Mouse (Mus musculus) hindbrain, embryonic 12.5 days (tissue): Measurements from ENCODE around the gene Ccl17. TPM values are rescaled to one million over a fixed set of nuclear protein-coding genes. Genes with fewer than 3 reads are reported as not detected.

Source experiments
- ATAC-seq: fragments of 200-750 bp; cut with Nextera tagmentation; 2 replicates; pipeline ENCODE4 v1.8.0; 2017; ENCODE audit warnings: moderate TSS enrichment; ENCODE audit not compliant: low FRiP score
- H3K27ac ChIP-seq: fragments of 300-500 bp; sonication (generic); 2 replicates; pipeline ENCODE4 v1.5.1; 2016; ENCODE audit warnings: mild to moderate bottlenecking
- H3K27me3 ChIP-seq: fragments of 300-500 bp; sonication (generic); 2 replicates; pipeline ENCODE4 v1.6.1; 2016; ENCODE audit warnings: mild to moderate bottlenecking
- H3K36me3 ChIP-seq: fragments of 300-500 bp; sonication (generic); 2 replicates; pipeline ENCODE4 v1.6.1; 2016; ENCODE audit warnings: mild to moderate bottlenecking
- H3K4me1 ChIP-seq: fragments of 300-500 bp; sonication (generic); 2 replicates; pipeline ENCODE4 v1.6.1; 2016
- H3K4me2 ChIP-seq: fragments of 300-500 bp; sonication (generic); replicated peaks from 2 replicates; pipeline ENCODE4 v1.6.1; 2016; ENCODE audit warnings: mild to moderate bottlenecking
- H3K4me3 ChIP-seq: fragments of 300-500 bp; sonication (generic); 2 replicates; pipeline ENCODE4 v1.5.1; 2016; ENCODE audit warnings: mild to moderate bottlenecking
- H3K9ac ChIP-seq: fragments of 300-500 bp; sonication (generic); 2 replicates; pipeline ENCODE4 v1.6.1; 2016; ENCODE audit warnings: mild to moderate bottlenecking, moderate library complexity
- H3K9me3 ChIP-seq: fragments of 300-500 bp; sonication (generic); replicated peaks from 2 replicates; pipeline ENCODE4 v1.6.1; 2016; ENCODE audit warnings: mild to moderate bottlenecking
- WGBS: fragments of 180-500 bp; shearing (Covaris S2); methylation state at CpG from one replicate; pipeline ENCODE4 v1.1.7; 2016; 5-methylcytosine and 5-hydroxymethylcytosine counted together
- polyA plus RNA-seq: library from polyadenylated mRNA; unstranded; fragments of >200 nt; fragmentation: Nextera tagmentation; extraction: Ambion mirVana; gene quantifications from 2 replicates; pipeline ENCODE4 v1.2.1, GENCODE M21; 2016

Gene Ccl17
- polyA plus RNA-seq, 1 experiment from 2014 or later: not detected

GRCm38 (mm10) chr8:94780491-94781154 lies 29.6 kb upstream of the Ccl17 start:
- no peak for ATAC-seq
- H3K27me3 ChIP-seq: no peaks in the 10 kb centered on the region
- no peaks in the 10 kb centered on the region for H3K9me3 ChIP-seq
- H3K4me1 ChIP-seq: peaks cover 24% of the 10 kb centered on the region
- H3K27ac ChIP-seq: no peak overlapping the region
- 77% methylated on average over 21 of the region's 21 CpGs for WGBS
- H3K9ac ChIP-seq: no peak overlapping the region
- no peak overlapping the region for H3K4me2 ChIP-seq
- no peak overlapping the region for H3K4me3 ChIP-seq
- no peaks in the 10 kb centered on the region for H3K36me3 ChIP-seq

GRCm38 (mm10) chr8:94781155-94781837 lies 29.0 kb upstream of the Ccl17 start:
- no peak overlapping the region for H3K4me3 ChIP-seq
- no peak overlapping the region for H3K27ac ChIP-seq
- H3K4me2 ChIP-seq: no peak overlapping the region
- H3K9me3 ChIP-seq: no peaks in the 10 kb centered on the region
- no peaks in the 10 kb centered on the region for H3K27me3 ChIP-seq
- H3K9ac ChIP-seq: no peak overlapping the region
- H3K4me1 ChIP-seq: peaks cover 24% of the 10 kb centered on the region
- no peak for ATAC-seq
- H3K36me3 ChIP-seq: no peaks in the 10 kb centered on the region
- 63% methylated on average over 7 of the region's 7 CpGs for WGBS

GRCm38 (mm10) chr8:94781838-94782235 lies 28.4 kb upstream of the Ccl17 start:
- no peak for ATAC-seq
- Histone ChIP-seq H3K9ac (no peak overlapping the region), H3K27ac (no peak overlapping the region), H3K9me3 (no peaks in the 10 kb centered on the region), H3K27me3 (no peaks in the 10 kb centered on the region), H3K36me3 (no peaks in the 10 kb centered on the region), H3K4me2 (no peak overlapping the region), H3K4me1 (peaks cover 24% of the 10 kb centered on the region), H3K4me3 (no peak overlapping the region)
- 8% methylated on average over 11 of the region's 11 CpGs for WGBS

- H3K27me3 ChIP-seq: no peaks in the 10 kb centered on the region
- H3K27ac ChIP-seq: no peak overlapping the region
- no peaks in the 10 kb centered on the region for H3K9me3 ChIP-seq
- H3K4me2 ChIP-seq: no peak overlapping the region
- H3K4me1 ChIP-seq: peaks cover 12% of the 10 kb centered on the region
- H3K9ac ChIP-seq: no peak overlapping the region
- WGBS: 77% methylated on average over 4 of the region's 4 CpGs
- H3K4me3 ChIP-seq: no peak overlapping the region
- no peaks in the 10 kb centered on the region for H3K36me3 ChIP-seq
- no peak for ATAC-seq
Measured at GRCm38 (mm10) chr8:94783890-94784289, 26.4 kb upstream of the Ccl17 start.

DNA sequence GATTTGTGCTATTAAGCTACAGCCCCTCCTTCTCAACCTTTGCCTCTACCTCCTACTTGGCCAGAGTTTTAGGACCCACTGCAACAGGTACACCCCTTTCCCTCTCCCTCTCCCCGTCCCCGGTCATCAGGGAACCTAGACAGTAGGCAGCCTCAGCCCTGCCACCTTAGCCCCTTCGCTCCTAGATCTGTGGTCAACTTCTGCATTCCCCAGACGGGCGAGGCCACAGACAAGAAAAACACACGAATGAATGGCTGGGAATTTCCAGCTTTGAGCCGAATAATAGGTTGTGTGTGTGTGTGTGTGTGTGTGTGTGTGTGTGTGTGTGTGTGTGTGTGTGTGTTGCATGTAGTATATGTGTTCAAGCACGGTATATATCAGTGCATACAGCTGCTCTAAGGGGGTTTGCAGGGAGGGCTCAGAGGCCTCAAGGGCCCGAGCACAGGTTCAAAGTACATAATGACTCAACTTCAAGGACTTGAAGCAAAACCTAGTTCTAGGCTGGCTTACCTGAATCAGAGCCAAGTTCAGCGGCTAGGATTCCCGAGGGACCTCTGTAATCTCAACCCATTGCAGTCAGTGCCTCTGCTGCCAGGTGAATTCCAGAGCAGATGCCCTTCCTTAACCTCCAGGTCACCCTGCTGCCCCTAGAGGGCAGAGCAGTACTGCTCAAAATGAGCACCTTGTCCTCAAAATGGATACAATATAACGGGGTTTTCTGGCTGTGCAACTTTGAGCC lies 24.8 kb upstream of the Ccl17 start:
- 71% methylated on average over 12 of the region's 12 CpGs for WGBS

DNA sequence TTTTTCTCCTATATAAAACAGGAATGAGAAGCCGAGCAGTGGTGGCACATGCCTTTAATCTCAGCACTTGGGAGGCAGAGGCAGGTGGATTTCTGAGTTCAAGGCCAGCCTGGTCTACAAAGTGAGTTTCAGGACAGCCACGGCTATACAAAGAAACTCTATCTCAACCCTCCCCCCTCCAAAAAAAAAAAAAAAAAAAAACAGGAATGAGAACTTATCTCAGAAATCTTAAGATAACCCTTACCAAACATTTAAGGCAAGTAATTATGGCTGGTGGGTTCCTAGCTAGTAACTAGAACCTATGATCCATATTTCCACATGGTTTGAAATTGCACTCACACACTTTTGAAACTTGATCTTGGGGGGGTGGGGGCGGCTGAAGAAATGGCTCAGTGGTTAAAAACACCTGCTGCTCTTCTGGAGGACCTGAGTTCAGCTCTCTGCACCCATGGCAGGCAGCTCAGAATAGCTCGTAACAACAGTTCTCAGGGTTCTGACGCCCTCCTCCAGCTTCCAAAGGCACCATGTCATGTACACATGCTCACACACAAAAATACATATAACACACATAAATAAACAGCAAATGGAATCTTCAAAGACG lies 24.2 kb upstream of the Ccl17 start:
- WGBS: 76% methylated on average over 6 of the region's 6 CpGs
- Histone ChIP-seq H3K9me3 (no peaks in the 10 kb centered on the region), H3K27me3 (no peaks in the 10 kb centered on the region), H3K9ac (no peak overlapping the region), H3K4me2 (no peak overlapping the region), H3K27ac (no peak overlapping the region), H3K36me3 (no peaks in the 10 kb centered on the region), H3K4me1 (peaks cover 7% of the 10 kb centered on the region), H3K4me3 (no peak overlapping the region)
- no peak for ATAC-seq

More for the DNA sequence above, 24.8 kb upstream of the Ccl17 start:
- no peaks in the 10 kb centered on the region for H3K27me3 ChIP-seq
- no peak for ATAC-seq
- no peak overlapping the region for H3K4me3 ChIP-seq
- no peak overlapping the region for H3K4me2 ChIP-seq
- H3K4me1 ChIP-seq: peaks cover 7% of the 10 kb centered on the region
- H3K27ac ChIP-seq: no peak overlapping the region
- no peaks in the 10 kb centered on the region for H3K36me3 ChIP-seq
- H3K9me3 ChIP-seq: no peaks in the 10 kb centered on the region
- no peak overlapping the region for H3K9ac ChIP-seq

DNA sequence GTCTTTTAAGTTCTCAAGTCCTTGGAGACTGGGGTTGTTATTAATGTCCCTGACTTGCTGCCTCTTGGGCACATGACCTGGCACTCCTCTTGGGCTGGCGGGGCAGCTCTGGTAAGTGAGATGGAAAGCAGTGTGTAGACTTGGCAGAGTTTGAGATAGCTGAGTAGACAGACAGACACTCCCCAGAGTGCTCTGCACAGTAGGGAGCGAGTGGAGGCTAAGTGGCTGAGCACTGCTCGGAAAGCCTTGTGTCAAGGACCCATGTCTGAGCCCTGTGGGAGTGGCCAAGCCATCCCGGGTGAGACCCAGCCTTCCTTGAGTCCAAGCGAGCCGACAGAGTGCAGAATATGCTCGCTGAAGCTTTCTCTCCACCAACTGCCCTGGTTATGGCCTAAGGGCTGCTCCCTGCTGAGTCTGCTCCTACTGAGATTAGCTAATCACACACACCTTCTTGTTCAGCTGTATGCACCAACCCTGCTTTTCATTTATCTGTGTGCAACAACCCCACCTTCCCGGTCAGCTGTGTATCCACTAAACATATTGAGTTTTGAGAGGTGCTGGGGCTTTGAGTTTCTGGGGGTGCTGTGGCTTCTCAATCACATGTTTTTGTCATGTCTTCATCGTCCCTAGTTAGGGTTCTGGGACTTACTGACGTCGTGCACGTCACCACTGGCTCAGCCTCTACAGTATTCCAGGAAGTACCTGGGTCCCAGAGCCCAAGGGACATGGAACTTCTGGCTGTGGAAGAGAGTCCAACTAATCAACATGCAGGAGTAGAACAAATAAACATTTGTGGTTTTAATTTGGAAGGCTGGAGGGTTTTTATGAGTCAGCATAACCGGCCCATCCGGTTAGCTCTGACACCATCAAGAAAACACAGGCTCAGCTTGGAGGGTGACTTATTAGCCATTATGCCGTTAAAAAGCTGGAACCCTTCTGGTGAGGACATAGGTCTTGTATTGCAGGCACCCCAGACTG lies 22.4 kb upstream of the Ccl17 start:
- Histone ChIP-seq H3K9me3 (no peaks in the 10 kb centered on the region), H3K4me2 (no peak overlapping the region), H3K27ac (no peak overlapping the region), H3K27me3 (no peaks in the 10 kb centered on the region), H3K9ac (no peak overlapping the region), H3K4me1 (no peaks in the 10 kb centered on the region), H3K4me3 (no peak overlapping the region), H3K36me3 (no peaks in the 10 kb centered on the region)
- ATAC-seq: no peak
- WGBS: 79% methylated on average over 15 of the region's 15 CpGs

GRCm38 (mm10) chr8:94789256-94789955 lies 20.8 kb upstream of the Ccl17 start:
- H3K4me1 ChIP-seq: no peaks in the 10 kb centered on the region
- WGBS: 62% methylated on average over 10 of the region's 10 CpGs
- H3K9ac ChIP-seq: no peak overlapping the region
- H3K9me3 ChIP-seq: no peaks in the 10 kb centered on the region
- H3K4me3 ChIP-seq: no peak overlapping the region
- H3K27me3 ChIP-seq: no peaks in the 10 kb centered on the region
- no peak overlapping the region for H3K4me2 ChIP-seq
- H3K27ac ChIP-seq: no peak overlapping the region
- no peaks in the 10 kb centered on the region for H3K36me3 ChIP-seq
- no peak for ATAC-seq

DNA sequence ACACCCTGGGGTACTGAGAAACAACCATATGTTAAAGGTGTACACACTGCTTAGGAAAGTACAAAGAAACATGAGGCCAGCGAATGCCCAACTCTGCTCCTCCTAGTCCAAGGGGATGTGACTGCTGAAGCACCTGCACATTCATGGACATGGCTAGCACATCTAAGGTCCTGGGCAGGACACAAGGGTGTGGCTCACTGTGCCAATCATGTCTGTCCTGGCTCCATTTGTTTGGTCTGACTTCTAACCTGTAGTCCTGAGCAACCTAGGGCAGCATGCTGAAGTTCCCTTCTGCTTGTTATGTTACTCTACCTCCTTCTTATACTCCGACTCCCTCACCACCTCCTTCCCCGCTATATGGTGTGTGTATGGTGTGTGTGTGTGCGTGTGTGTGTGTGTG lies 15.9 kb upstream of the Ccl17 start:
- no peaks in the 10 kb centered on the region for H3K4me1 ChIP-seq
- no peak overlapping the region for H3K4me2 ChIP-seq
- no peak overlapping the region for H3K27ac ChIP-seq
- no peak overlapping the region for H3K9ac ChIP-seq
- no peaks in the 10 kb centered on the region for H3K36me3 ChIP-seq
- WGBS: 87% methylated on average over 4 of the region's 4 CpGs
- no peaks in the 10 kb centered on the region for H3K9me3 ChIP-seq
- no peaks in the 10 kb centered on the region for H3K27me3 ChIP-seq
- no peak overlapping the region for H3K4me3 ChIP-seq
- no peak for ATAC-seq

DNA sequence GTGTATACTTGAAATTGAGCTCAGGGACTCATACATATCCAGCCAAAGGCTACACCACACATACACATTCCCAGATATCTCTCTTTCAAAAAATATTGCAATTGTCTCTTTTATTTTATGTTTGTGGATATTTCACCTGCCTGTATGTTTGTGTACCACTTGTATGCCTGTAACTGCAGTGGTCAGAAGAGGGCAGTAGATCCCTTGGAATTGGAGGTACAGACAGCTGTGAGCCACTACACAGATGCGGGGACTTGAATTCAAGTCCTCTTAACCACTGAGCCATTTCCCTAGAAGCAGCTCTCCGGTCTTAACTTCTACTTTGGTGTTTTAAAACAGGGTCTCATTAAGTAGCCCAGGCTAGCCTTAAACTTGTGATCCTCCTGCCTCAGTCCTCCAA lies 15.5 kb upstream of the Ccl17 start:
- 95% methylated on average over 2 of the region's 2 CpGs for WGBS
- H3K4me3 ChIP-seq: no peak overlapping the region

GRCm38 (mm10) chr8:94800278-94800968 lies 9.8 kb upstream of the Ccl17 start:
- WGBS: 68% methylated on average over 7 of the region's 7 CpGs
- Histone ChIP-seq H3K27me3 (0 out of 2 replicates have a peak, but pooled peaks cover 2% of the 10 kb centered on the region), H3K9me3 (no peaks in the 10 kb centered on the region), H3K27ac (no peak overlapping the region), H3K4me2 (no peak overlapping the region), H3K4me1 (peaks cover 2% of the 10 kb centered on the region; the same call in 1 of the 2 replicates), H3K4me3 (no peak overlapping the region), H3K36me3 (no peaks in the 10 kb centered on the region), H3K9ac (no peak overlapping the region)
- no peak for ATAC-seq

More for the DNA sequence above, 15.5 kb upstream of the Ccl17 start:
- H3K27ac ChIP-seq: no peak overlapping the region
- no peaks in the 10 kb centered on the region for H3K27me3 ChIP-seq
- no peak for ATAC-seq
- no peaks in the 10 kb centered on the region for H3K36me3 ChIP-seq
- H3K9me3 ChIP-seq: no peaks in the 10 kb centered on the region
- no peak overlapping the region for H3K9ac ChIP-seq
- no peak overlapping the region for H3K4me2 ChIP-seq
- H3K4me1 ChIP-seq: no peaks in the 10 kb centered on the region
